Mouse (Mus musculus) embryonic fibroblast, embryonic 13.5 days (primary cell): ENCODE measurements around the gene Mbnl2.

Experiments used
- CTCF ChIP-seq: IDR thresholded peaks from 2 replicates; pipeline ENCODE4 v1.5.1; 2011; ENCODE audit warnings: mild to moderate bottlenecking, control low read depth, low read length, moderate library complexity, borderline replicate concordance; ENCODE audit not compliant: insufficient read depth
- POLR2A ChIP-seq: IDR thresholded peaks from 2 replicates; pipeline ENCODE4 v1.6.1; 2011; ENCODE audit warnings: low read depth, mild to moderate bottlenecking, control low read depth, low read length, moderate library complexity

DNA sequence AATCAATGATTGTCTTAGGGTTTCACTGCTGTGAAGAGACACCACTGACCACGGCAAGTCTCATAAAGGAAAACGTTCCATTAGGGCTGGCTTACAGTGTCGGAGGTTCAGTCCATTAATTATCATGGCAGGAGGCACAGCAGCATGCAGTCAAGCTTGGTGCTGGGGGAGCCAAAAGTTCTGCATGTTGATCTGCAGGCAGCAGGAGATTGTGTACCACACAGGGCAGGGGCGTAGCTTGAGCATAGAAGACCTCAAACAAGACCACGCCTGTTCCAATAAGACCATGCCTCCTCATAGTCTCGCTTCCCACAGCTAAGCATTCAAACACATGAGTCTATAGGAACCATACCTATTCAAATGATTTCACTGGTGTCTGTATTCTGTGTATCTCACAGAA lies 85.7 kb downstream of the Mbnl2 start:
- TF ChIP-seq CTCF (no peak), POLR2A (no peak)
